Mouse (Mus musculus) brown adipose tissue, adult 24 weeks (tissue): ENCODE measurements around the gene Elmod1. TPM values are rescaled to one million over a fixed set of nuclear protein-coding genes. Genes with fewer than 3 reads are reported as not detected.

Experiments used
- H3K27ac ChIP-seq: fragments of 200-500 bp; replicated peaks from 2 replicates; pipeline ENCODE4 v1.5.1; 2012; ENCODE audit warnings: low read depth, mild to moderate bottlenecking, low read length
- H3K4me1 ChIP-seq: fragments of 200-500 bp; 2 replicates; pipeline ENCODE4 v1.6.1; 2012; ENCODE audit warnings: low read length, mixed read lengths; ENCODE audit not compliant: control insufficient read depth, insufficient read depth, insufficient read length
- H3K4me3 ChIP-seq: fragments of 200-500 bp; 2 replicates; pipeline ENCODE4 v1.5.1; 2012; ENCODE audit warnings: low read depth, mild to moderate bottlenecking, low read length, moderate library complexity; ENCODE audit not compliant: insufficient read depth
- polyA plus RNA-seq: library from polyadenylated mRNA; stranded (reverse); fragments of >200 nt; gene quantifications from 2 replicates; pipeline ENCODE4 v1.2.4, GENCODE M21; 2012; ENCODE audit not compliant: missing spikeins, insufficient read depth, insufficient read length

The Elmod1 gene
- polyA plus RNA-seq, 1 experiment: 0.48 TPM

DNA sequence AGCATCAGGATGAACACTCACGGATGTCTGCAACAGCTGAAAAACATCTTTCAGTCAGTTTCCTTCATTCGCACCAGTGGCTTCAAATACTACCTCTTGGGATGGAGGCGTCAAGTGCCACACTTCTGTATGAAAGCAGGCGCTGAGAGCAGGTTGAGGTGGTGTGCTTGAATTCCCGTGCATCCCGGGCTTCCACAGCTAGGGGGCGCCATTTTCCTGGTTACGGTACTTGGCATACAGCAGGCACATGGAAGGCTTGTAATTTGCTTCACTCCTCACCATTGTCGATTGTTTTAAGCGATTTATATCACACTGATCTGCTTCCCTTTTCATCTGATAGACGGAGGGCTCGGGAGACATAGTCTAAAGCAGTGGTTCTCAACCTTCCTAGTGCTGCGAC is 40.9 kb downstream of the Elmod1 start:
- Histone ChIP-seq H3K4me3 (no peak overlapping the region), H3K4me1 (no peaks in the 10 kb centered on the region), H3K27ac (no peak overlapping the region)

DNA sequence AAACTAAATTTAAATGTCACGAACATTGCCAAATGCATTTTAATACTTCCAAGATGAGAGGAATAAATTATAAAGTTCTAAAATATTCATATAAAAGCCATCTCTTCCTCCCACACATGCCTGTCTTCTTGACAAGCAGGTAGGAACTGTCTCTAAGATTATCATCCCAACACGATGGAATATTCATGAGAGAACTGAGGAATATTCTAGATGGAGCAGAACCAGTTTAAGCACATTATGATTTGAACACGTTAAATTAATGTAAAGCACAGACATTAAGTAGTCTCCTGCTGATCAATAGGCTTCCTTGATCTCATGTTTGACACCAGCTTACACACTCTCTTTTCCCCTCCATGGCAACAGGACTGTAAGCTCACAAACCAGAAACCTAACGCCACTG is 41.7 kb downstream of the Elmod1 start:
- H3K4me3 ChIP-seq: no peak overlapping the region
- no peaks in the 10 kb centered on the region for H3K4me1 ChIP-seq
- H3K27ac ChIP-seq: no peak overlapping the region

GRCm38 (mm10) chr9:53930906-53931305 is 44.2 kb downstream of the Elmod1 start:
- no peak overlapping the region for H3K4me3 ChIP-seq
- no peak overlapping the region for H3K27ac ChIP-seq
- no peaks in the 10 kb centered on the region for H3K4me1 ChIP-seq

- no peak overlapping the region for H3K4me3 ChIP-seq
- H3K27ac ChIP-seq: no peak overlapping the region
- H3K4me1 ChIP-seq: no peaks in the 10 kb centered on the region
Observed at GRCm38 (mm10) chr9:53921061-53921460, 54.0 kb downstream of the Elmod1 start.

GRCm38 (mm10) chr9:53915929-53916721 is 59.0 kb downstream of the Elmod1 start:
- no peak overlapping the region for H3K27ac ChIP-seq
- H3K4me1 ChIP-seq: no peaks in the 10 kb centered on the region
- no peak overlapping the region for H3K4me3 ChIP-seq

GRCm38 (mm10) chr9:53910823-53911222 is 64.3 kb downstream of the Elmod1 start:
- Histone ChIP-seq H3K27ac (no peak overlapping the region), H3K4me1 (no peaks in the 10 kb centered on the region), H3K4me3 (no peak overlapping the region)

DNA sequence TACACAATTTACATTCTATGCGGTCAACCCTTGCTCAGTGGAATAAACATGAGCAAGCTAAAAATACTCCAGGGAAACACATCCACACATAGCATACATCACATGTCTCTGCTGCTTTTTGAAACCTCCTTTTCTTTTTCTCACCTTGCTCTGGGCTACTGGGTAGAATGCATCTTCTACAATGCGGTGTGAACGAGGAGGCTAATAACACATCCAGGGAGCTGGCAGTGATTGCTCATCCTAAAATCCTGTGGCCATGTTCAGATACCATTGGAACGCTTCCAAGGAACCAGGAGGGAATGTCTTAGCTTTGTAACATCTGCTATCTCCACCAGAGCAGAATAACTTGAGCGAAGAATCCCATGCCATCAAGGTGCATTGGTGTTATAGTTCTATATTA is 64.8 kb downstream of the Elmod1 start:
- H3K4me3 ChIP-seq: no peak overlapping the region

DNA sequence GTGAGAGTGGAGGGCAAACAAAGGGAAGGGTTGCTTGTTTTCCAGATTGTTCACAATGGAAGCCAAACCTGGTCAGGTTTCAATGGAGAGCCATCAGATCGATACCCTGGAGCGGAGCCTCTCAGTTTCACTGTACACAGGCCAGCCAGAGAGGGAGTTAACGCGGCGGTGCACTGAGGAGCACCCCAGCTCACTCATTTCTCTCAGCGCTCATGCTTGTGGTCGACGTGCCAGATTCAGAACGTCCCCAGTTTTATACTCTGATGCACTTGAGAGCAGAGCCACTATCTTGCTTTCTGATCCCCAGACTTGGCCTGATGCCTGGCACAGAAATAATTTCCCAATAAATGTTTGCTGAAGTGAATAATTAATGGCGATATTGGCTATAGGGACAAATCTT is 68.3 kb downstream of the Elmod1 start:
- no peak overlapping the region for H3K27ac ChIP-seq
- no peak overlapping the region for H3K4me3 ChIP-seq
- no peaks in the 10 kb centered on the region for H3K4me1 ChIP-seq

More for the DNA sequence above, 64.8 kb downstream of the Elmod1 start:
- Histone ChIP-seq H3K27ac (no peak overlapping the region), H3K4me1 (no peaks in the 10 kb centered on the region)

GRCm38 (mm10) chr9:53905418-53905817 is 69.7 kb downstream of the Elmod1 start:
- Histone ChIP-seq H3K4me1 (no peaks in the 10 kb centered on the region), H3K4me3 (no peak overlapping the region), H3K27ac (no peak overlapping the region)

DNA sequence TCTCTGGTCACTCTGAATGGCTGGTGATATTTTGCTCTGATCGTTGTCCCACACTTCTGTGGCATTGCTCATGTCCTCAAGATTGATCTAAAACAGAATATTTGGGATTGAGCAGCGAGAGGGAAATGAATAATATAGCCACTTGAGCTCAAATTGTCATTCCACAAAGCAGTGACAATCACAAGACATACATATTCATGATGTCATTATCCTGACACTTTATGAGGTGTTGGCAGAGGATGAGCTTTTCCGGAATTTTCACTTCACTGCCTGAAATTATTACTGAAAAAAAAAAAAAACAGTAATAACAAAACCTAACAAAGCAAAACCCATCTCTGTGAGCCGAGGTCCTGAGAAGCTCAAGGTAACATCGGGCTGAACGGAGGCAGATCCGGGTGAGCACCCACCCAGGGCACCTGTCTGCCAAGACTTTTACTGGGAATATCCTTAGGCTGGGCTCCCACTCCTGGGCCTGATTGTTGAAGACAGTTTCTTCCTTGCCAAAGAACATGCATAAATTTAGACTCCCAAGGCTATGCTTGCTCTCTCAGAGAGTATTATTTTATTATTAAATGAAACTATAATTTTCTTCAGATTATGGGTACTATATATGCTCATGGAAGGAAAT is 71.8 kb downstream of the Elmod1 start:
- no peak overlapping the region for H3K27ac ChIP-seq

GRCm38 (mm10) chr9:53899836-53900235 is 75.3 kb downstream of the Elmod1 start:
- Histone ChIP-seq H3K4me1 (no peaks in the 10 kb centered on the region), H3K27ac (no peak overlapping the region)

More for the DNA sequence above, 71.8 kb downstream of the Elmod1 start:
- H3K4me3 ChIP-seq: no peak overlapping the region
- H3K4me1 ChIP-seq: no peaks in the 10 kb centered on the region

DNA sequence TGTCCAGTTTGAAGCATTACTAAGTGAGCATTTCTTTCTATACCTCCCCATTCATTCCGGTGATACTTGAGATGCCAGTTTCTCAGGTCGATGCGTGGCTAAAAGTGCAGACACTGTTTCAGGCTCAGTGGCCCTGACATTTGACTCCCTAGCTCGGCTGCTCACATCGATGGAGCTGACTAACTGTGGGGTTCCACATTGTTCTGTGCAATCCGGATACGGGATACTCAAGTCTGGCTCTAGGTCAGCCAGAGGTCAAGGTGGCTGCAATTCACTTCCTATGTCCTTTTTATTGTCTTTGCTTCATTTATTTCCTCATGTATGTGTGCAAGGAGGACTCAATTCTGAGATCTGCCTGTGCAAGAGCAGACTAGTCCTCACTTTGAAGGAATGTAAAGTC is 79.3 kb downstream of the Elmod1 start:
- Histone ChIP-seq H3K4me3 (no peak overlapping the region), H3K27ac (no peak overlapping the region), H3K4me1 (no peaks in the 10 kb centered on the region)

More at GRCm38 (mm10) chr9:53899836-53900235, 75.3 kb downstream of the Elmod1 start:
- H3K4me3 ChIP-seq: no peak overlapping the region

DNA sequence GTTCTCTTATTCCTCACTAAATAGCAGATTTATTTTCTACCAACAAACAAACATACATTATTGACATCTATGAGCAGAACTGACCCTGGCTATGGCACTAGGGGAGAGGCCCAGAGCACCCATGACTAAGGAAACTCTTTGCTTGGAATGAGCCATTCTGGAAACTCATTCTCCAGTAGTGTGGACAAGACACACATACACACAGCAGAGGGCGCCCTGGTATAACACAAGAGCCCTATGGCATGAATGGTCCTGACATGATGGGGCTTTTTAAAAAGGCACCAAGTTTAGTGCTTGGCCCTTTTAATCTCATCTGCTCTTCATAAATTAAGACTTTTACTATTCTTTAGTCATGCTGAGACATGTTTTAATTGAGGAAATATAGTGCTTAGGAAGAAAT is 85.0 kb downstream of the Elmod1 start:
- no peaks in the 10 kb centered on the region for H3K4me1 ChIP-seq
- H3K4me3 ChIP-seq: no peak overlapping the region
- no peak overlapping the region for H3K27ac ChIP-seq

DNA sequence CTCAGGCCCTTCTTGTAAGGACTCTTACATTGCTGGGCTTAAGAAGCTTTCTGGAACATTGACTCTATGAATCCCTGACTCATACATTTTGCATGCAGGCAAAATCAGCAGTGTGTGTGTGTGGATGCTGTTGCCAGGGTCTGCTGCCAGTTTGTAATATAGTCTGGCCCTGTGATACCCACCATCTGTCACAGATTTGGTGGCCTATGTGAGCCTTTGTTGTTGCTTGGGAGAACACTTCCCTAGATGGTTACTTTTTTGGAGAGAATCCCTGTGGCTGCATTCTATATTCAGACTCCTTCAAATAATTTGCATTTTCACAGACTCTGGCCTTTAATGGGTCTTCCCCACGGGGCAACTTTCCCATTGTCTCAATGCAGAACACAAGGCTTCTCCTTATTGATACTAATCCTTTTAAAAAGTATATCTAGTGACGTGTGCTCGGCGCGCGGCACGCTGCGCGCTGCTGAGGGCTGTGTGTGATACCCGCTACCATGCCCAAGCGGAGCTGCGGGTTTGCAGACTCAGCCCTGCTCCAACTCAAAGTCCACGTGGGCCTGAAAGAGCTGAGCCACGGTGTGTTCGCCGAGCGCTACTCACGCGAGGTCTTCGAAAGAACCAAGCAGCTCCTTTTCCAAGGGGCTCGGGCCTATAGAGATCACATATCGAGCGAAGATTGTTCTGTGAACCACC is 91.4 kb downstream of the Elmod1 start:
- Histone ChIP-seq H3K27ac (no peak overlapping the region), H3K4me3 (no peak overlapping the region), H3K4me1 (no peaks in the 10 kb centered on the region)

- no peaks in the 10 kb centered on the region for H3K4me1 ChIP-seq
- no peak overlapping the region for H3K27ac ChIP-seq
- no peak overlapping the region for H3K4me3 ChIP-seq
Observed at GRCm38 (mm10) chr9:53877423-53877822, 97.7 kb downstream of the Elmod1 start.
